Mouse (Mus musculus) embryo, embryonic 9.5 days (tissue): ENCODE results near the gene Mrtfa.

Source experiments
- DNase-seq: peaks from one replicate; pipeline ENCODE4 v3.0.0-alpha.2; 2017; ENCODE audit errors: extremely low spot score

Gene Mrtfa

DNA sequence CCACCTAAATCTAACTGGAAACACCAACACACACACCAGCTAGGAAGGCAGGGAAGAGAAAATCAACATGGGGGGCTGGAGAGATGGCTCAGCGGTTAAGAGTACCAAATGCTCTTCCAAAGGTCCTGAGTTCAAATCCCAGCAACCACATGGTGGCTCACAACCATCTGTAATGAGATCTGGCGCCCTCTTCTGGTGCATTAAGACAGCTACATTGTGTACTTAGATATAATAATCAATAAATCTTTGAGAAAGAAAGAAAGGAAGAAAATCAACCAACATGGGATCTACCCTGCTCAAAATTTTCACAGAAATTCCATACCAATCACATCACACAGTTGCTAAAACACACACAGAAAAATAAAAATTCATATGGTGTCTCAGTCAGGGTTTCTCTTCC lies 34.1 kb downstream of the Mrtfa start:
- no peak for DNase-seq

- DNase-seq: no peak
Measured at GRCm38 (mm10) chr15:81155845-81156244, 34.7 kb downstream of the Mrtfa start.

- DNase-seq: no peak
Measured at GRCm38 (mm10) chr15:81154846-81155624, 35.5 kb downstream of the Mrtfa start.

- DNase-seq: no peak
Measured at GRCm38 (mm10) chr15:81141956-81142576, 48.5 kb downstream of the Mrtfa start.

- no peak for DNase-seq
Measured at GRCm38 (mm10) chr15:81140004-81140403, 50.6 kb downstream of the Mrtfa start.

GRCm38 (mm10) chr15:81137298-81137697 lies 53.3 kb downstream of the Mrtfa start:
- peak; percentile 10 for DNase-seq

DNA sequence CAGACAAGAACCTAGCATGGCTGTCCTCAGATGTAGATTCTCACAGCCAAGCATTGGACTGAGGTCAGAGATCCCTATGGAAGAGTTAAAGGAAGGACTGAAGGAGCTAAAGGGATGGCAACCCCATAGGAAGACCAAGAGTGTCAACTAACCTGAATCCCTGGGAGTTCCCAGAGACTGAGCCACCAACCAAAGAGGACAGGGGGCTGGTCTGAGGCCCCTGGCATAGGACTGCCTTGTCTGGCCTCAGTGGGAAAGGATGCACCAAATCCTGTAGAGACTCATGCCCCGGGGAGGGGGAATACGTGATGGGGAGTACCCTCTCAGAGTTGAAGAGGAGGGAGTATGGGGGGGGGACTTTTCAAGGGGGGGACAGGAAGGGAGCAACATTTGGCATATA lies 56.8 kb downstream of the Mrtfa start:
- DNase-seq: no peak

DNA sequence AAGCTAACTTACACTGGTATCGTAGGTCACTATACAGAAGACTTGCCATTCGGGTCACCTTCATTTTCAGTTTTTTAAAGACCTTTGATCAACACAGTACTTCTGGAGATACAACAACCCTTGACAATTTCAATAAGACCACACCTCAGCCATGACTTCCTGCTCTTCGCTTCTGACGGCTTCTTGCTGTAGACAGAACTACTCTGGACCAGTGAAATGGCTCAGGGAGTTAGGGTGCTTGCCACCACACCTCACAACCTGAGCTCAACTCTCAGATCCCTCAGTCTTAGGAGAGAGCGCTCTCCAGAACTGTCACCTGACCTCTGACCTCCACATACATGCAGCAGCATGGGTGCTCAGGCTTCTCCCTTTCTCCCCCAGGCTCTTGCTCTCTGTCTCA lies 59.4 kb downstream of the Mrtfa start:
- no peak for DNase-seq

- DNase-seq: no peak
Measured at GRCm38 (mm10) chr15:81129970-81130369, 60.6 kb downstream of the Mrtfa start.

- no peak for DNase-seq
Measured at GRCm38 (mm10) chr15:81128155-81128838, 62.3 kb downstream of the Mrtfa start.

DNA sequence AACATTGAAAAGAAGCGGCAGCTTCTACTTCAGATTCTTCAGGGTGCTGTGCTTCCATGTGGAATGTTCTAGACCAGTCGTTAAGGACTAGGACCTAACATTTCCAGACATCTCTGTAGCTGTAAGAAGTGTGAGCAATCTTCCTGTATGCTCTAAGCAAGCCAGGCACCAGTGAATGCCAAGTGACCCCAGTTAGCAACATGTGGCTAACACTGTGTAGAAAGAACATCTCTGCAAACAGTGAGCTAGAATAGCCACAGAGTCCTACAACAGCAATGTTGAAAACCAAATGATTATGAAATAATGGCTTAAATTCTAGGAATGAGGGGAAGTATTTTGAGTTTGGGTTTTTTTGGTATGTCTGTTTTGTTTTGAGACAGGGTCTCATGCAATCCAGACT lies 66.3 kb downstream of the Mrtfa start:
- no peak for DNase-seq

- no peak for DNase-seq
Measured at GRCm38 (mm10) chr15:81123122-81123521, 67.4 kb downstream of the Mrtfa start.

- no peak for DNase-seq
Measured at GRCm38 (mm10) chr15:81122535-81122934, 68.0 kb downstream of the Mrtfa start.

GRCm38 (mm10) chr15:81122078-81122477 lies 68.5 kb downstream of the Mrtfa start:
- no peak for DNase-seq

- no peak for DNase-seq
Measured at GRCm38 (mm10) chr15:81120946-81121345, 69.6 kb downstream of the Mrtfa start.

- DNase-seq: no peak
Measured at GRCm38 (mm10) chr15:81120140-81120539, 70.4 kb downstream of the Mrtfa start.

DNA sequence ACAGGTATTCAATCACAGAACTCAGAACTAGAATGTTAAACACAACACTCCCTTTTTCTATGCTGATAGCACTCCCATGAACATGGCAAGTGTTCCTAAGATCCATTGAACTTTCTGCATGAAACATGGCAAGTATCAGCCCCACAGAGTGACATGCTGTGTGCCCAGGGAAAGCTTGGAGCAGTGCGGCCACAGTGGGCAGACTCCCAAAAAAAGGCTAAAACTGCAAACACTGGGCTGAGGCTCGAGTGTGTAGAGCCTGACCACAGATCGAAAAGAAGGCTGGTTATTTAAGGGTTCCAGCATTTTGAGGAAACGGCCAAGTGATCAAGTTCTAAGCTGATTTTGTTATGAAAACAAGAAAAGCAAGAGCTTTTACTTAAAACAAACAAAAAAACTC lies 72.3 kb downstream of the Mrtfa start:
- no peak for DNase-seq

GRCm38 (mm10) chr15:81112589-81112988 lies 78.0 kb downstream of the Mrtfa start:
- no peak for DNase-seq

DNA sequence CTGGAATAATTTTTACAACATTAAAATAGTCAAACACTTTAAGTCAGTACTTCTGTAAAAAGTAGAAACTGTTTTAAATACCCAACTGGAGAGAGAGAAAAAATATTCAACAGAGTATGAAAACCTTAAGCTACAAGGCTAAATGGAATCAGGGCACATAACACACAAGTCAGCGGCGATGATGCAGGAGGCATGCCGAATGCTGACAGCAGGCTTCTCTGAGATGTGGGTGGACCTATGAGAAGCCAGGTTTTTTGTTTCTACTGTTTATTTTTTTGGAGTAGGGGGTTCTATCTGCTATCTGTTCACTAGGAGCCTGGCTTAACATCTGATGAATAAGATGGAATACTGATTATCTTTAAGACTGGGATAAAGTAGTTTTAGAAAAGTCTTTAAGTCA lies 80.2 kb downstream of the Mrtfa start:
- DNase-seq: no peak

DNA sequence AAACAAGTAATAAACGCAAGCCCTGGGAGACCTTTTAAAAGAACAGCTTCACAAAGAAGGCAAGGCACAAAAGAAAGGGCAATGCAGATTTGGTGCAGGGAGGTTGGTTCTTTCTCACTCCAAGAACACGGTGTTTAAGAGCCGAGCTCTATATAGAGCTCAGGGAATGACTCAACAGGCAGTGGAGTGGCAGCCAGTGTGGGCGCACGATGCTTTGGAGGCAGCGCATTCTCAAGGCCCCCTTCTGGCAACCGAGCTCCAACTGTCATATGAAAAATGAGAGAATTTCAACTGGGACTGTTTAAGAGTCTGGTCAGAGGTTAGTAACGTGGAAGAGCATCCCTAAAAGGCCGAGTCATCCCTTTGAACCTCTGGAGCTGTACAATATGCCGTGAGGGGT lies 84.6 kb downstream of the Mrtfa start:
- no peak for DNase-seq

- peak; percentile 24 for DNase-seq
Measured at GRCm38 (mm10) chr15:81104585-81105259, 85.8 kb downstream of the Mrtfa start.

- DNase-seq: no peak
Measured at GRCm38 (mm10) chr15:81103500-81103899, 87.1 kb downstream of the Mrtfa start.
